Mouse (Mus musculus) granulocyte monocyte progenitor cell, adult 5-6 weeks (primary cell): ENCODE data around the gene Hprt. TPM values are rescaled to one million over a fixed set of nuclear protein-coding genes. Genes with fewer than 3 reads are reported as not detected.
A peak's percentile ranks its signal among the peaks of the same experiment; 100 is the strongest.

ENCODE experiments used
- ATAC-seq: replicated peaks from 2 replicates; pipeline ENCODE4 v1.8.0; 2016; ENCODE audit warnings: mild to moderate bottlenecking, moderate TSS enrichment, inconsistent platforms; ENCODE audit not compliant: poor library complexity, severe bottlenecking
- total RNA-seq, 2 experiments: library from RNA; stranded (forward) in 1 of 2; stranded (reverse) in 1 of 2; fragments of 200-712, 200-1000 nt in 1 of 2; fragments of >200 nt in 1 of 2; fragmentation: Nextera tagmentation in 1 of 2; gene quantifications; 2 replicates each; pipeline ENCODE4 v1.2.3; 2014 to 2017

Gene Hprt
- total RNA-seq, 2 experiments from 2014 or later, result 260 to 398 TPM

- ATAC-seq, result no peak
Observed at GRCm38 (mm10) chrX:53039651-53040050, 51.7 kb downstream of the Hprt start.

- no peak for ATAC-seq
Observed at GRCm38 (mm10) chrX:53040138-53040537, 52.2 kb downstream of the Hprt start.

GRCm38 (mm10) chrX:53041006-53041405, 53.1 kb downstream of the Hprt start:
- no peak for ATAC-seq

- peak; percentile 68 for ATAC-seq
Observed at GRCm38 (mm10) chrX:53045187-53045903, 57.4 kb downstream of the Hprt start.

GRCm38 (mm10) chrX:53046033-53046432, 58.1 kb downstream of the Hprt start:
- ATAC-seq, result no peak

GRCm38 (mm10) chrX:53046911-53047310, 59.0 kb downstream of the Hprt start:
- no peak for ATAC-seq

GRCm38 (mm10) chrX:53049196-53049595, 61.3 kb downstream of the Hprt start:
- no peak for ATAC-seq

- ATAC-seq, result no peak
Observed at GRCm38 (mm10) chrX:53050353-53050752, 62.4 kb downstream of the Hprt start.

GRCm38 (mm10) chrX:53052652-53053500, 64.9 kb downstream of the Hprt start:
- peak; percentile 64 for ATAC-seq

GRCm38 (mm10) chrX:53053885-53054284, 65.9 kb downstream of the Hprt start:
- no peak for ATAC-seq

- ATAC-seq, result no peak
Observed at GRCm38 (mm10) chrX:53055771-53056170, 67.8 kb downstream of the Hprt start.

- peak; percentile 48 for ATAC-seq
Observed at GRCm38 (mm10) chrX:53056627-53057026, 68.7 kb downstream of the Hprt start.

GRCm38 (mm10) chrX:53057054-53057759, 69.3 kb downstream of the Hprt start:
- ATAC-seq, result peak; percentile 87

- no peak for ATAC-seq
Observed at GRCm38 (mm10) chrX:53057760-53058090, 69.8 kb downstream of the Hprt start.

GRCm38 (mm10) chrX:53058459-53059280, 70.7 kb downstream of the Hprt start:
- no peak for ATAC-seq

- ATAC-seq, result no peak
Observed at GRCm38 (mm10) chrX:53059426-53060007, 71.6 kb downstream of the Hprt start.

- ATAC-seq, result no peak
Observed at GRCm38 (mm10) chrX:53064406-53064805, 76.5 kb downstream of the Hprt start.
